Mouse (Mus musculus): Measurements from ENCODE around the gene Fancf. TPM values are rescaled to one million over a fixed set of nuclear protein-coding genes. Genes with fewer than 3 reads are reported as not detected.
A peak's percentile ranks its signal among the peaks of the same experiment; 100 is the strongest.

Fancf gene
- polyA plus RNA-seq (2021), result 2.7 TPM

- in situ Hi-C loops (cut with MboI; ENCODE audit: low pct_unique_long_range_greater_than_20kb), result no loop called here
- no peak for TF ChIP-seq CTCF (IDR thresholded peaks at IDR 0.05)
- CTCF ChIA-PET, result interaction anchor here (1.1 to 5.7 kb wide), 4 partner anchors 10 to 111 kb away, joined by 3 to 18 read pairs (median 4); no protein-coding TSS in a partner anchor
- no peaks in the 10 kb centered on the region for H3K27me3 ChIP-seq
- POLR2A ChIA-PET, result interaction anchor here (1.2 to 1.6 kb wide), 2 partner anchors 11 to 44 kb away, joined by 3 to 6 read pairs; no protein-coding TSS in a partner anchor
- peak; percentile 100 for ATAC-seq
- DNase-seq (ENCODE audit: low read depth, low spot score), result peak; percentile 73
Measured at GRCm38 (mm10) chr7:51862097-51862492, at the start of gene Fancf. Fancf (minus strand) TSS chr7:51862267.

- ChIA-PET POLR2A (no interaction called here), CTCF (no interaction called here)
- no peak for TF ChIP-seq CTCF (IDR thresholded peaks at IDR 0.05)
- in situ Hi-C loops (cut with MboI; ENCODE audit: low pct_unique_long_range_greater_than_20kb), result no loop called here
- DNase-seq (ENCODE audit: low read depth, low spot score), result no peak
- no peaks in the 10 kb centered on the region for H3K27me3 ChIP-seq
- ATAC-seq, result no peak
Measured at GRCm38 (mm10) chr7:51899066-51899465, 37.0 kb upstream of the Fancf start.

- no peak for TF ChIP-seq CTCF (IDR thresholded peaks at IDR 0.05)
- H3K27me3 ChIP-seq, result no peaks in the 10 kb centered on the region
- ChIA-PET CTCF (no interaction called here), POLR2A (no interaction called here)
- in situ Hi-C loops (cut with MboI; ENCODE audit: low pct_unique_long_range_greater_than_20kb), result no loop called here
- DNase-seq (ENCODE audit: low read depth, low spot score) (no peak), ATAC-seq (no peak)
Measured at GRCm38 (mm10) chr7:51894939-51895338, 32.9 kb upstream of the Fancf start.

- CTCF ChIA-PET, result no interaction called here
Measured at GRCm38 (mm10) chr7:51894133-51894801, 32.2 kb upstream of the Fancf start.

GRCm38 (mm10) chr7:51893008-51893407 lies 30.9 kb upstream of the Fancf start:
- ChIA-PET POLR2A (no interaction called here), CTCF (interaction anchor here (1.0 kb wide), 1 partner anchor 20 kb away, joined by 5 read pairs; no protein-coding TSS in a partner anchor)
- ATAC-seq (no peak), DNase-seq (ENCODE audit: low read depth, low spot score) (no peak)
- no peaks in the 10 kb centered on the region for H3K27me3 ChIP-seq
- no peak for TF ChIP-seq CTCF (IDR thresholded peaks at IDR 0.05)
- in situ Hi-C loops (cut with MboI; ENCODE audit: low pct_unique_long_range_greater_than_20kb), result no loop called here

More at GRCm38 (mm10) chr7:51894133-51894801, 32.2 kb upstream of the Fancf start:
- ATAC-seq (no peak), DNase-seq (ENCODE audit: low read depth, low spot score) (no peak)
- TF ChIP-seq CTCF (IDR thresholded peaks at IDR 0.05), result no peak
- POLR2A ChIA-PET, result no interaction called here
- in situ Hi-C loops (cut with MboI; ENCODE audit: low pct_unique_long_range_greater_than_20kb), result no loop called here
- H3K27me3 ChIP-seq, result no peaks in the 10 kb centered on the region

- in situ Hi-C loops (cut with MboI; ENCODE audit: low pct_unique_long_range_greater_than_20kb), result no loop called here
- no peak for TF ChIP-seq CTCF (IDR thresholded peaks at IDR 0.05)
- no peaks in the 10 kb centered on the region for H3K27me3 ChIP-seq
- ATAC-seq (no peak), DNase-seq (ENCODE audit: low read depth, low spot score) (no peak)
- ChIA-PET CTCF (interaction anchor here (1.0 to 1.6 kb wide), 3 partner anchors 11 to 274 kb away, joined by 3 to 5 read pairs (median 4); no protein-coding TSS in a partner anchor), POLR2A (no interaction called here)
Measured at GRCm38 (mm10) chr7:51892224-51892965, 30.3 kb upstream of the Fancf start.

- in situ Hi-C loops (cut with MboI; ENCODE audit: low pct_unique_long_range_greater_than_20kb), result no loop called here
- DNase-seq (ENCODE audit: low read depth, low spot score), result no peak
- POLR2A ChIA-PET, result no interaction called here
- no peaks in the 10 kb centered on the region for H3K27me3 ChIP-seq
- TF ChIP-seq CTCF (IDR thresholded peaks at IDR 0.05), result no peak
- ATAC-seq, result no peak
- CTCF ChIA-PET, result no interaction called here
Measured at GRCm38 (mm10) chr7:51889601-51890000, 27.5 kb upstream of the Fancf start.

- ChIA-PET POLR2A (interaction anchor here (0.7 kb wide), 1 partner anchor 31 kb away, joined by 3 read pairs; no protein-coding TSS in a partner anchor), CTCF (no interaction called here)
- in situ Hi-C loops (cut with MboI; ENCODE audit: low pct_unique_long_range_greater_than_20kb), result no loop called here
- ATAC-seq (peak; percentile 91), DNase-seq (ENCODE audit: low read depth, low spot score) (peak; percentile 57)
- no peaks in the 10 kb centered on the region for H3K27me3 ChIP-seq
- TF ChIP-seq CTCF (IDR thresholded peaks at IDR 0.05), result no peak
Measured at GRCm38 (mm10) chr7:51887678-51888567, 25.9 kb upstream of the Fancf start.

- in situ Hi-C loops (cut with MboI; ENCODE audit: low pct_unique_long_range_greater_than_20kb), result no loop called here
- TF ChIP-seq CTCF (IDR thresholded peaks at IDR 0.05), result no peak
- ChIA-PET POLR2A (no interaction called here), CTCF (interaction anchor here (1.8 kb wide), 1 partner anchor 23 kb away, joined by 4 read pairs; the partner anchor contains the start of genes Fancf and Gas2)
- no peaks in the 10 kb centered on the region for H3K27me3 ChIP-seq
- ATAC-seq (no peak), DNase-seq (ENCODE audit: low read depth, low spot score) (no peak)
Measured at GRCm38 (mm10) chr7:51885345-51885744, 23.3 kb upstream of the Fancf start.

- ChIA-PET POLR2A (no interaction called here), CTCF (interaction anchor here (2.0 kb wide), 1 partner anchor 12 kb away, joined by 4 read pairs; no protein-coding TSS in a partner anchor)
- no peak for ATAC-seq
- DNase-seq (ENCODE audit: low read depth, low spot score), result no peak
- TF ChIP-seq CTCF (IDR thresholded peaks at IDR 0.05), result no peak
- no peaks in the 10 kb centered on the region for H3K27me3 ChIP-seq
- in situ Hi-C loops (cut with MboI; ENCODE audit: low pct_unique_long_range_greater_than_20kb), result no loop called here
Measured at GRCm38 (mm10) chr7:51880121-51880520, 18.1 kb upstream of the Fancf start.
